Mouse (Mus musculus): ENCODE measurements around the gene Znrf1. TPM values are rescaled to one million over a fixed set of nuclear protein-coding genes. Genes with fewer than 3 reads are reported as not detected.

Znrf1 gene
- 100 to 1,000 TPM; 160 to 291 TPM for polyA plus RNA-seq (2017; shearing (Covaris generic))

GRCm38 (mm10) chr8:111536031-111536977, at the start of gene Znrf1:
TSS of gene Znrf1 (plus strand) at chr8:111536097.

GRCm38 (mm10) chr8:111521713-111522429, 14.0 kb upstream of the Znrf1 start, which contains the start of gene Wdr59:
TSS of gene Wdr59 (minus strand) at chr8:111522092.

GRCm38 (mm10) chr8:111630105-111630521, 94.2 kb downstream of the Znrf1 start, which contains the start of gene Ldhd:
TSS of gene Ldhd (minus strand) at chr8:111630374.

GRCm38 (mm10) chr8:111643264-111644141, 107.6 kb downstream of the Znrf1 start, which contains the start of gene Zfp1:
TSS of gene Zfp1 (plus strand) at chr8:111643401.

Other genes starting within 250 kb of the Znrf1 start
- 10 to 100 TPM; 33.4 to 43.1 TPM for gene Rfwd3, start 235.9 kb upstream of the Znrf1 start, polyA plus RNA-seq (2017; shearing (Covaris generic))
- gene Mlkl, start 197.9 kb upstream of the Znrf1 start, polyA plus RNA-seq (2017; shearing (Covaris generic)) = 1 to 10 TPM; 3.7 to 4.5 TPM
- gene Fa2h, start 142.3 kb upstream of the Znrf1 start, polyA plus RNA-seq (2017; shearing (Covaris generic)) = not detected
- gene Wdr59, start 14.0 kb upstream of the Znrf1 start, polyA plus RNA-seq (2017; shearing (Covaris generic)) = 10 to 100 TPM in 1 of 2 experiments, 1 to 10 TPM in 1; 4.8 to 11.2 TPM
- gene Ldhd, start 94.3 kb downstream of the Znrf1 start, polyA plus RNA-seq (2017; shearing (Covaris generic)) = 1 to 10 TPM; 1.1 to 2.0 TPM
- gene Zfp1, start 107.3 kb downstream of the Znrf1 start, polyA plus RNA-seq (2017; shearing (Covaris generic)) = 10 to 100 TPM; 39.3 to 42.1 TPM
- 1 to 10 TPM in 1 of 2 experiments, not detected in 1; 1.5 TPM for gene Ctrb1, start 154.9 kb downstream of the Znrf1 start, polyA plus RNA-seq (2017; shearing (Covaris generic))
- gene Bcar1, start 207.7 kb downstream of the Znrf1 start, polyA plus RNA-seq (2017; shearing (Covaris generic)) = 1 to 10 TPM; 2.3 to 9.2 TPM